Mouse (Mus musculus): ENCODE results near the gene Sirt7. TPM values are rescaled to one million over a fixed set of nuclear protein-coding genes. Genes with fewer than 3 reads are reported as not detected.
A peak's percentile ranks its signal among the peaks of the same experiment; 100 is the strongest.

Sirt7 gene
- total and polyA plus RNA-seq, 3 experiments: 72.3 to 78.2 TPM; not detected in 1

- Histone ChIP-seq H3K79me2 (ENCODE audit: control insufficient read depth, insufficient read depth, low read length, poor library complexity) (no peaks in the 10 kb centered on the region), H3K36me3 (ENCODE audit: control insufficient read depth in 1 of 2, insufficient read depth in 2 of 2, low read length in 2 of 2) (no peaks in the 10 kb centered on the region), H3K9ac (ENCODE audit: control insufficient read depth, low read depth, low read length, poor library complexity, severe bottlenecking) (no peak overlapping the region), H3K4me3 (ENCODE audit: control insufficient read depth in 1 of 2, insufficient read depth in 1 of 2, low read depth in 2 of 2, low read length in 2 of 2) (no peak overlapping the region), H3K4me1 (ENCODE audit: control insufficient read depth in 1 of 2, insufficient read depth in 2 of 2, low read length in 2 of 2) (no peaks in the 10 kb centered on the region), H3K27ac (ENCODE audit: control insufficient read depth, low read depth, low read length) (no peak overlapping the region), H3K27me3 (ENCODE audit: control insufficient read depth in 1 of 2, insufficient read depth in 2 of 2, low read length in 2 of 2) (peaks cover 0 to 2% of the 10 kb centered on the region in 2 experiments; a peak in 2 of 4 replicates), H3K9me3 (replicated peaks; ENCODE audit: insufficient read depth, low read length) (no peaks in the 10 kb centered on the region)
- no peak for DNase-seq (ENCODE audit: low read depth, low spot score)
- no peak for TF ChIP-seq ZMIZ1 (IDR thresholded peaks at IDR 0.05; ENCODE audit: low read depth, low read length)
- no peak for TF ChIP-seq E2F4 (IDR thresholded peaks at IDR 0.05; ENCODE audit: borderline replicate concordance, low read depth, low read length)
- TF ChIP-seq MYC (IDR thresholded peaks at IDR 0.05; ENCODE audit: low read depth, low read length): no peak
- no peak for TF ChIP-seq CHD1 (IDR thresholded peaks at IDR 0.05; ENCODE audit: low read depth, low read length)
- TF ChIP-seq GATA1 (IDR thresholded peaks at IDR 0.05; ENCODE audit: low read depth, low read length): no peak
- no peak for TF ChIP-seq MEF2A (IDR thresholded peaks at IDR 0.05; ENCODE audit: extremely low read depth, insufficient replicate concordance, low read depth, low read length, poor library complexity, severe bottlenecking)
- no peak for TF ChIP-seq MAZ (IDR thresholded peaks at IDR 0.05; ENCODE audit: low read depth, low read length)
- no peak for TF ChIP-seq MYB (IDR thresholded peaks at IDR 0.05; ENCODE audit: low read depth, low read length)
- TF ChIP-seq RAD21 (IDR thresholded peaks at IDR 0.05; ENCODE audit: low read depth, low read length): no peak
- no peak for TF ChIP-seq UBTF (IDR thresholded peaks at IDR 0.05; ENCODE audit: borderline replicate concordance, insufficient read depth, low read depth, low read length)
- no peak for TF ChIP-seq SMC3 (IDR thresholded peaks at IDR 0.05; ENCODE audit: low read depth, low read length)
- TF ChIP-seq POLR2A (IDR thresholded peaks at IDR 0.05; ENCODE audit: control insufficient read depth in 1 of 2, insufficient read depth in 1 of 2, low read depth in 1 of 2, low read length in 2 of 2, poor library complexity in 1 of 2): no peak
- no peak for TF ChIP-seq TAL1 (IDR thresholded peaks at IDR 0.05; ENCODE audit: low read length)
- TF ChIP-seq KAT2A (conservative IDR thresholded peaks at IDR 0.05; ENCODE audit: low read depth, low read length): no peak
- TF ChIP-seq NELFE (IDR thresholded peaks at IDR 0.05; ENCODE audit: low read depth, low read length): no peak
- no peak for TF ChIP-seq TBP (IDR thresholded peaks at IDR 0.05; ENCODE audit: low read depth, low read length)
- no peak for TF ChIP-seq GABPA (IDR thresholded peaks at IDR 0.05; ENCODE audit: low read depth, low read length)
- no peak for TF ChIP-seq MAX (IDR thresholded peaks at IDR 0.05; ENCODE audit: low read length)
- TF ChIP-seq RCOR1 (IDR thresholded peaks at IDR 0.05; ENCODE audit: low read depth, low read length): no peak
- TF ChIP-seq CTCF (IDR thresholded peaks at IDR 0.05 in 2 of 3, conservative IDR thresholded peaks at IDR 0.05 in 1 of 3; ENCODE audit: control insufficient read depth in 1 of 3, insufficient read depth in 1 of 3, low read depth in 2 of 3, low read length in 3 of 3, poor library complexity in 1 of 3, severe bottlenecking in 1 of 3): no peak
These were observed 38.7 kb upstream of the Sirt7 start for GRCm38 (mm10) chr11:120663714-120664113.

GRCm38 (mm10) chr11:120662759-120663158 lies 37.7 kb upstream of the Sirt7 start:
- no peak for DNase-seq (ENCODE audit: low read depth, low spot score)
- Histone ChIP-seq H3K36me3 (ENCODE audit: control insufficient read depth in 1 of 2, insufficient read depth in 2 of 2, low read length in 2 of 2) (no peaks in the 10 kb centered on the region), H3K9ac (ENCODE audit: control insufficient read depth, low read depth, low read length, poor library complexity, severe bottlenecking) (no peak overlapping the region), H3K4me3 (ENCODE audit: control insufficient read depth in 1 of 2, insufficient read depth in 1 of 2, low read depth in 2 of 2, low read length in 2 of 2) (no peak overlapping the region), H3K79me2 (ENCODE audit: control insufficient read depth, insufficient read depth, low read length, poor library complexity) (no peaks in the 10 kb centered on the region), H3K4me1 (ENCODE audit: control insufficient read depth in 1 of 2, insufficient read depth in 2 of 2, low read length in 2 of 2) (no peaks in the 10 kb centered on the region), H3K27ac (ENCODE audit: control insufficient read depth, low read depth, low read length) (no peak overlapping the region), H3K9me3 (replicated peaks; ENCODE audit: insufficient read depth, low read length) (no peaks in the 10 kb centered on the region), H3K27me3 (ENCODE audit: control insufficient read depth in 1 of 2, insufficient read depth in 2 of 2, low read length in 2 of 2) (peaks cover 0 to 2% of the 10 kb centered on the region in 2 experiments; a peak in 2 of 4 replicates)
- TF ChIP-seq SIN3A (IDR thresholded peaks at IDR 0.05; ENCODE audit: low read length): 0 out of 2 replicates have a peak, but pooled peaks have one; percentile 21
- TF ChIP-seq GATA1 (IDR thresholded peaks at IDR 0.05; ENCODE audit: low read depth, low read length): no peak
- TF ChIP-seq CHD2 (IDR thresholded peaks at IDR 0.05; ENCODE audit: low read length): no peak

Measured in MEL (cell line).